ENCODE assay signal across 1 mouse cellular context in the genomic region with DNA sequence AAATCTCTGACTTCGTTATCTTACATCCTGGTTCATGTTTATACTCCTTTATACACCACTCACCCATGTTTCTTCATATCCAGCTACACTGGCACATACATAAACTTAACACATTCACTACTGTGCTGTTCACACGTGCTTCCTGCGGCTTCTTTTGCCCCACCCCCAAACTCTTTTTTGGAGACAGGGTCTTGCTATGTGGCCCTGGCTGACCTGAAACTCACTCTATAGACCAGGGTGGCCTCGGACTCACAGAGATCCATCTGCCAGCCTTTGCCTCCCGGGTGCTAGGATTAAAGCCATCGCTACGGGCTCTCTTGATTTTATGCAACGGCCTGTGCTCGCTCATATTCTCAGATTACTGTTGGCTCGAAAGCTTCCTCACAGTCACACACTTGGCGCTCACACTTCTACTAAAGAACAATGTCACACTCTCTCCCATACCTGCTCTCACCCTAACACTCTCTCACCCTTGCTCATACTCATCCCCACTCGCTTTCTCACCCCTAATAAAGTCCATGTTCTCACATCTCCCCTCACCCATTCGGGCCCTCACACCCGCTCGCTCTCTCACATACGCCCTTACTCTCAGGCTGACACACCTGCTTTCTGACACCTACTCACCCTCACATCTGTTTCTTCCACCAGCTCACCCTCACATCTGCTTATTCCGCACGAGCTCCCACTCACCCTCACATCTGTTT.
TF ChIP-seq lines count a peak whose summit lies in the region.

No protein-coding gene starts in this region.

TF ChIP-seq in MEL, 35 proteins besides CTCF, POLR2A, EP300 and RAD21 (continued from another document):
- no peak for TF ChIP-seq E2F4 (IDR thresholded peaks at IDR 0.05; ENCODE audit: borderline replicate concordance, low read depth, low read length)
- TF ChIP-seq GATA1 (IDR thresholded peaks at IDR 0.05; ENCODE audit: low read depth, low read length): peak; percentile 16; the same call in 1 of the 2 replicates
- TF ChIP-seq POLR2AphosphoS5 (IDR thresholded peaks at IDR 0.05; ENCODE audit: borderline replicate concordance, low read depth, low read length): no peak
- no peak for TF ChIP-seq TAL1 (IDR thresholded peaks at IDR 0.05; ENCODE audit: low read length)
